In genomic region chr10:63429785-63430305, GRCm38 (mm10) we compare ENCODE assay signal across 8 mouse cellular contexts. TPM values are rescaled to one million over a fixed set of nuclear protein-coding genes. Genes with fewer than 3 reads are reported as not detected.
A peak's percentile ranks its signal among the peaks of the same experiment; 100 is the strongest.
DNase-seq lines count a peak whose midpoint lies in the region; ATAC-seq and TF ChIP-seq lines count a peak whose summit lies in the region.

TSS of gene Ctnna3 (plus strand) at chr10:63430098.

- intact Hi-C loops in gastrocnemius, adult 2 months (cut with DNase I): loop anchor here (1.0 to 5.0 kb wide), 2 partner anchors 43 to 48 kb away; no protein-coding TSS in a partner anchor
- intact Hi-C loops in left cerebral cortex, adult 2 months (cut with DNase I): loop anchor here (2.0 to 10.0 kb wide), 4 partner anchors 47 to 655 kb away; partner anchors contain the start of gene Dnajc12

- peak; percentile 78 for ATAC-seq in common myeloid progenitor, adult 5-6 weeks (replicated peaks; ENCODE audit: low read depth, poor library complexity, severe bottlenecking)
- ATAC-seq in hindbrain, postnatal 0 days: peak; percentile 95
- peak; percentile 80 for ATAC-seq in megakaryocyte, adult 5-6 weeks (ENCODE audit: poor library complexity, severe bottlenecking)

- H3K4me3 ChIP-seq in gastrocnemius, adult 2 months: peak within 1 kb of the TSS; percentile 85
- peak within 1 kb of the TSS; percentile 63 for H3K4me3 ChIP-seq in hindbrain, postnatal 0 days (ENCODE audit: low read length)
- H3K4me3 ChIP-seq in left cerebral cortex, adult 2 months: peak within 1 kb of the TSS; percentile 93

- peak; percentile 97 for DNase-seq in ZHBTc4 (ENCODE audit: low read depth, low spot score)
- peak; percentile 94 for DNase-seq in gastrocnemius, adult 2 months
- peak; percentile 96 for DNase-seq in hindbrain, postnatal 0 days (ENCODE audit: low spot score)
- DNase-seq in left cerebral cortex, adult 2 months (ENCODE audit: extremely low spot score in 1 of 2, low spot score in 2 of 2): peak; percentile 81 to 89
- peak; percentile 84 for DNase-seq in right cerebral cortex, adult 2 months (ENCODE audit: low spot score in 2 of 2)
- DNase-seq in urinary bladder, postnatal 36 days (ENCODE audit: low spot score in 2 of 2): peak; percentile 73 to 86

- H3K4me2 ChIP-seq in hindbrain, postnatal 0 days (ENCODE audit: low read depth, low read length): peak within 1 kb of the TSS; percentile 71

- H3K4me1 ChIP-seq in hindbrain, postnatal 0 days (ENCODE audit: insufficient read depth, low read length): no peaks in the 10 kb centered on the region

- under 1% methylated on average over 55 of the region's 55 CpGs for WGBS in hindbrain, postnatal 0 days

- H3K9ac ChIP-seq in hindbrain, postnatal 0 days (replicated peaks; ENCODE audit: low read length): peak within 1 kb of the TSS; percentile 54

- no peaks in the 10 kb centered on the region for H3K9me3 ChIP-seq in hindbrain, postnatal 0 days (ENCODE audit: low read length)

- H3K27ac ChIP-seq in gastrocnemius, adult 2 months: peak within 1 kb of the TSS; percentile 86
- peak within 1 kb of the TSS; percentile 81 for H3K27ac ChIP-seq in hindbrain, postnatal 0 days
- H3K27ac ChIP-seq in left cerebral cortex, adult 2 months: peak within 1 kb of the TSS; percentile 58

- no peaks in the 10 kb centered on the region for H3K36me3 ChIP-seq in hindbrain, postnatal 0 days (ENCODE audit: insufficient read depth, low read length)

- no peaks in the 10 kb centered on the region for H3K27me3 ChIP-seq in hindbrain, postnatal 0 days (ENCODE audit: insufficient read depth, low read length)

- TF ChIP-seq CTCF in gastrocnemius, adult 2 months (IDR thresholded peaks at IDR 0.05): no peak
- TF ChIP-seq CTCF in hindbrain, postnatal 0 days (IDR thresholded peaks at IDR 0.05; ENCODE audit: low read depth): no peak
- TF ChIP-seq CTCF in left cerebral cortex, adult 2 months (IDR thresholded peaks at IDR 0.05): no peak

RNA-seq across cellular contexts. Expression of gene Ctnna3, which starts in this region (rescaled TPM):
- not detected in 2 replicates for total RNA-seq in common myeloid progenitor, adult 5-6 weeks (2017)
- total RNA-seq in gastrocnemius, adult 2 months (2021): 10 to 100 TPM; 11.8 to 22.7 TPM
- 2.1 and 2.9 TPM in 2 replicates for total RNA-seq in hindbrain, postnatal 0 days (2014; rRNA removed)
- polyA plus RNA-seq in hindbrain, postnatal 0 days (2015; fragmentation: Nextera tagmentation; extraction: Ambion mirVana): 1.0 and 1.3 TPM in 2 replicates
- 1 to 10 TPM; 2.1 to 2.2 TPM for total RNA-seq in left cerebral cortex, adult 2 months (2021)
- not detected in 2 replicates for total RNA-seq in megakaryocyte, adult 5-6 weeks (2015)
- not detected in 2 replicates for total RNA-seq in megakaryocyte, adult 5-6 weeks (2017)

Comparison
In these comparisons a context has a peak if more than half of its experiments do, and no peak if none do; other contexts are left out.
1. Peak in every context shown above with its lines: DNase-seq, ATAC-seq, H3K4me3 ChIP-seq and H3K27ac ChIP-seq.
2. Peak in ATAC-seq in common myeloid progenitor, adult 5-6 weeks; RNA of the gene not detected or under 1 TPM.
3. Peak in ATAC-seq in megakaryocyte, adult 5-6 weeks; RNA of the gene not detected or under 1 TPM.